Mouse (Mus musculus) CH12.LX (cell line): Measurements from ENCODE around the gene Klf5.

Source experiments
- CTCF ChIP-seq, 2 experiments: IDR thresholded peaks in 1 of 2; conservative IDR thresholded peaks in 1 of 2; 2 replicates each; pipeline ENCODE4 v1.5.1; 2011 to 2012; ENCODE audit warnings: low read depth in 2 of 2, low read length in 2 of 2, improper control_type of control experiment in 1 of 2, inconsistent platforms in 1 of 2, mild to moderate bottlenecking in 1 of 2, moderate library complexity in 1 of 2
- JUND ChIP-seq: conservative IDR thresholded peaks from 2 replicates; pipeline ENCODE4 v1.6.1; 2011; ENCODE audit warnings: low read depth, low read length, improper control_type of control experiment
- MEF2A ChIP-seq: IDR thresholded peaks from 2 replicates; pipeline ENCODE4 v1.6.1; 2014; ENCODE audit warnings: low read depth, mild to moderate bottlenecking, inconsistent platforms, low read length, improper control_type of control experiment, borderline replicate concordance
- MXI1 ChIP-seq: IDR thresholded peaks from 2 replicates; pipeline ENCODE4 v1.6.1; 2011; ENCODE audit warnings: mild to moderate bottlenecking, low read depth, low read length, improper control_type of control experiment
- POLR2A ChIP-seq: IDR thresholded peaks from 2 replicates; pipeline ENCODE4 v1.6.1; 2011; ENCODE audit warnings: low read depth, mild to moderate bottlenecking, improper control_type of control experiment, low read length
- POLR2AphosphoS2 ChIP-seq: IDR thresholded peaks from 2 replicates; pipeline ENCODE4 v1.6.1; 2011; ENCODE audit warnings: low read depth, low read length, improper control_type of control experiment
- RCOR1 ChIP-seq: conservative IDR thresholded peaks from 2 replicates; pipeline ENCODE4 v1.6.1; 2012; ENCODE audit warnings: low read depth, mild to moderate bottlenecking, inconsistent platforms, low read length, improper control_type of control experiment
- ZC3H11A ChIP-seq: IDR thresholded peaks from 2 replicates; pipeline ENCODE4 v1.6.1; 2012; ENCODE audit warnings: low read depth, mild to moderate bottlenecking, inconsistent platforms, low read length, improper control_type of control experiment

DNA sequence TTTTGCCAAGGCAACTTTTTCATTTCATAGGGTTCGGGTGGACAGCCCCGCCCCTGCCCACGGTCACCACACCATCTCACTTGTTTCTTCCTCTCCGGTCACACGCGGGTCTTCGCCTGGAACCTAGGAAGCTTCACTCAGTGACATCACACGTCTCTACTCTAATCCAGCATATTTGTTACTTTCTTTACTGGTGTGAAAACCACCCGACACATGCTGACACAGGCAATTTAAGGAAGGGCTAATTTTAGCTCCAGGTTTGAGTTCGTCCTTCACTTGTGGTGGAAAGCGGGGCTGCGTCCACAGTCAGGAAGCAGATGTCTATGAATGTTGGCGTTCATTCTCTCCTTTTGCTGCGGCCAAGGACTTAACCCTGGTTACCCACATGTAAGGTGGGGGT is 32.7 kb upstream of the Klf5 start:
- TF ChIP-seq JUND = no peak
- no peak for TF ChIP-seq ZC3H11A
- no peak for TF ChIP-seq CTCF (conservative IDR thresholded peaks at IDR 0.05 in 1 of 2, IDR thresholded peaks at IDR 0.05 in 1 of 2; ENCODE audit: low read depth in 2 of 2, low read length in 2 of 2)
- no peak for TF ChIP-seq MEF2A
- no peak for TF ChIP-seq MXI1
- TF ChIP-seq RCOR1 = no peak
- no peak for TF ChIP-seq POLR2AphosphoS2
- no peak for TF ChIP-seq POLR2A
